Mouse (Mus musculus) right cerebral cortex, postnatal 25 days (tissue): Measurements from ENCODE around the gene Gm8369.
"Not testable (repeated sequence)": the region's sequence is repeated elsewhere in the genome, so short reads cannot be mapped to it uniquely, and the experiment has no call there.

Experiments
- DNase-seq: peaks from one replicate; pipeline ENCODE4 v3.0.0; 2022

Gene Gm8369

DNA sequence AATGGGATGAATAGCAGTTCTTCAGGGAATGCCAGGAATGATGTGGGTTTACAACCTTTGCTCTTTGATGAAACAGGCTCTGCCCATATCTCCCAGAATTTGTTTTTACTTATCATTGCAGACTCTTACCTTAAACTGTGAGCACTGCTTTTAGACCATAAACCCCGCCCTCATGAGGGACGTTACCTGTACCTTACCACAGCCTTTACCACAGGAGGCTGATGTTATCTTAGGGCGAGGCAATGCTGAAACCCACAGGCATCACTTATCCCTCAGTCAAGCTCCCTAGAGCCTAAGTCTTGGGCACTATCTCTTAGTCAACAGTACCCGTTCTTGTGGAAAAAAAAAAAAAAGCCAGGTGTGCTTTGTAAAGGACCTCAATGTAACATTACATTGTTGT, 31.1 kb downstream of the Gm8369 start:
- no peak for DNase-seq

DNA sequence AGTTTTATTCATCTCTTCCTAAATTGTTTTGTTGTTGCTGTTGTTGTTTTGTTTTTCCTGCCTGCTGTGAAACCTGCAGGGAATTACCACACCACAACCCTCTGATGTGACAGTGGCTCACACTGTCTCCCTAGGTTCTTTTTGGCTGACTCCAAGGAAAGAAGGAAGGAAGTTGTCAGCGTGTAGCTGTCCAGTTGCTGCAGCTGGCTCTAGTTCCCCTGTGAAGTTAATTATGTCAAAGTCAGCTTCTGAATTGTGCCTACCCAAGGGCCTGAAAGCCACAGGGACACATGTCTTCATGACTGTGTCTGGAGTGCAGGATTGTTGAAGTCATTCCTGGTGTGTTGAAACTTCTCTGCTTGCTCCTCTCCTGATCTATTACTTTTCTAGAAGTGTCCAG, 31.6 kb downstream of the Gm8369 start:
- DNase-seq, result not testable (repeated sequence)

GRCm38 (mm10) chr19:11518356-11518755, 32.6 kb downstream of the Gm8369 start:
- DNase-seq, result not testable (repeated sequence)

- DNase-seq, result no peak
These were observed 34.4 kb downstream of the Gm8369 start for GRCm38 (mm10) chr19:11520146-11520545.

DNA sequence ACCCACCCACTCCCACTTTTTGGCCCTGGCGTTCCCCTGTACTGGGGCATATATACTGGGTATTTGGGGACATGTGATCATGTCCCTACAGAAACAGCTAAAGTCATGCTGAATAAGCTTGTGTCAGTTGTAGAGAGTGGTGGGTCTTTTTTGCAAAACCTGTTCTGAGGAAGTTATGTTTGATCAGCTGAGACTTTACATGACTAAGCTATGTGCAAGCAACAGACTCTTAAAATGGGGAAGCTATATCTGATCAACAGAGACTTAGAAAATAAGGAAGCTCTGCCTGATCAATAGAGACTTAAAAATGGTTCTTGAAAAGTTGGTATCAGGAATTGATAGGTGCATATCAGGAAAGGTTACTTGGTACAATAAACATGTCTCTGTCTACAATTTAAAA, 47.7 kb downstream of the Gm8369 start:
- DNase-seq, result no peak

DNA sequence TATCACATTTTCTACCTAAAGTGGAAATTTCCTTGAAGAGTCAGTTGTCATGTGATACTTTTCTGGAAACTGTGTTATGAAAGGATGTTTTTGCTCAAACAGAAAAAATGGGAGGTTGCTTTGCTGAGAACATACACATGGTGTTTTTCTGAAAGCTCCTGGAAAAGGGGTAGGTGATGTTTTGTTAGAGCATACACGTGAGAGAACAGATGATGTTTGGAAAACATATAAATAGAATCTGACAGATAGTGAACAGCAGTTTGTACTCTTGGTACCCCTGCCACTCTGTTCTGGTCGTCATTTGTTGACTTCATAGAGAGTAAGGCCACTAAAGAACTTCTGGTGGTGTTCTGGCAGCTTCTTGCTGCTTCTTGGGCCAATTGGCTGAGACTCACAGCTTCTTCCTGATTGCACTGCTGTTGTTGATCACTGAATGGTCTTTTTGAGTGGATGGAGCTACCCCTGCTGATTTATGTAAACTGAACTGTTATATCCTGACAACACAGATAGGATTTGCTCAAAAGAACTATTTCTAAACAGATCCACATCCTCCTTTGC, 48.2 kb downstream of the Gm8369 start:
- no peak for DNase-seq

DNA sequence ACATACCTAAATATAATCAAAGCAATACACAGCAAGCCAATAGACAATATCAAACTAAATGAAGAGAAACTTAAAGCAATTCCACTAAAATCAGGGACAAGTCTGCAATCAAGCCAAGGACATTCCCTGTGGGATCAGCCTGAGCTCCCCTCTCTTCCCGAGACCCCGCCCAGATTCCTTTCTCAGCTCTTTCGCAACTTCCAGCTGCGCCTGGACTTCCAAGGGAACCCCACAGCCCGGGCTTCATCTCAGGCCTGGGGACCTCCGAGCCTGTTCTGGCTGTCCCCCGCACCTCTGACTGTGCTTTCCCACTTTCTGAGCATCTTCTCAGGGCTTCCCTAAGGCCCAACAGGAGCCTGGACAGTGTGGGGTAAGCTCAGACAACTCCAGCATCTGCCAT, 50.9 kb downstream of the Gm8369 start, which contains the start of gene Ms4a4d:
Gene Ms4a4d, plus strand, starts transcription at position 209 of the 400 bp plus-strand sequence.
- DNase-seq, result no peak

- DNase-seq, result no peak
These were observed 51.6 kb downstream of the Gm8369 start for GRCm38 (mm10) chr19:11537336-11537735.

DNA sequence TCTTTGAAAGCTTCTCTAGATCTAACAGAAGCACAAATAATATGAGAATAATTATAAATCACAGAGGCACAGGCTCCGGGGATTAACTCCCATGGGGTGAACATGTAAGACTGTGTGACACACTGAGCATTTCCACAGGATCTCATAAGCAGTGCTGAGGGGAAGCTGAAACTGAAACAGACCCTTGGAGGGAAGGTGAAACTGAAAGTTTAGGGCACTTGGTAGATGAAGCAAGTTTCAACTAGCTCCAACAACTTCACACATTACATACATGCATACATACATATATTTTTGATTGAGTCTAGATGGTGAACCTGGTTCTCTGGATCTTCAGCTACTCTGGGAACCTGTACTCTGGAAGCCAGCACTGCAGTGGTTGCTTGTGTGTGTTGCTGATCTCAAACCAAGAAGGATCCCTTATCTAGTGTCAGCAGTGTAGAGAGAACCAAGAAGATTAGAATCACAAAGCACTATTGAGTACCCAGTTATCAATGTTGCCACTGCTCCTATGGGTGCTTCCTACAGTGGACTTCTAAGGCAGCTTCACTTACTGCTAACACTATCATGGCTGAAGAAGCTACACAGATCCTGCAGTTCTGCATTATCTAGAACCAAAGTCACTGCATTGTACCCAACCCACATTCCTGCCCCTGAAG, 54.6 kb downstream of the Gm8369 start:
- DNase-seq, result not testable (repeated sequence)

GRCm38 (mm10) chr19:11544383-11544782, 58.6 kb downstream of the Gm8369 start:
- DNase-seq, result not testable (repeated sequence)

- no peak for DNase-seq
These were observed 62.2 kb downstream of the Gm8369 start for GRCm38 (mm10) chr19:11547911-11548310.

GRCm38 (mm10) chr19:11554726-11555125, 69.0 kb downstream of the Gm8369 start:
- no peak for DNase-seq

- not testable (repeated sequence) for DNase-seq
These were observed 73.8 kb downstream of the Gm8369 start for GRCm38 (mm10) chr19:11559560-11559959.
